Mouse (Mus musculus) monocyte, adult 5-6 weeks (primary cell): ENCODE data around the gene Far1. TPM values are rescaled to one million over a fixed set of nuclear protein-coding genes. Genes with fewer than 3 reads are reported as not detected.
A peak's percentile ranks its signal among the peaks of the same experiment; 100 is the strongest.

Experiments
- ATAC-seq: fragments of 153-309, 156-312 bp; replicated peaks from 2 replicates; pipeline ENCODE4 v1.8.0; 2017; ENCODE audit warnings: mild to moderate bottlenecking; ENCODE audit not compliant: low TSS enrichment, insufficient number of reproducible peaks, severe bottlenecking, poor library complexity, low FRiP score
- total RNA-seq: library from RNA; stranded (forward); fragments of 200-1000, 200-491, 200-594 nt; gene quantifications from 3 replicates; pipeline ENCODE4 v1.2.3, GENCODE M21; 2017

Far1 gene
- total RNA-seq: 182 to 213 TPM (median 206 TPM) in 3 replicates

- peak; percentile 95 for ATAC-seq
Observed at GRCm38 (mm10) chr7:113513286-113513962, at the start of gene Far1. Gene Far1, plus strand, starts transcription at chr7:113513834.

DNA sequence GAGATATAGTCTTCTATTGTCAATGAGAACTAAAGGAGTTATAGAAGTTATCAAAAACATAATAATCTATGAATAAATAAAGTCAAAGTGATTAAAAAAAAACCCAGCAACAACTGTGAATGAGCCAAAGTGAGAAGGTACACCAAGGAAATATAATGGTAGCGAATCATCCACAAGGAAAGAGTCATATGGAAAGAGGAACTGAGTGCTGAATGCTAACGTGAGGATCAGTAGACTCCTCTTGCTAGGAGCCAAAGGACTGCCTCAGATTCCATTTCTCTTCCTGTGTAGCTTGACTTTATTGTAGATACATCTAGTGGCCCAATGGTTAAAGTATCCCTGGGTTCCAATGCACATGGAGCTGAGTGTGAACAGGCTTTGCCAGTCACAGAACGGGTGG is 45.3 kb upstream of the Far1 start:
- ATAC-seq: no peak

DNA sequence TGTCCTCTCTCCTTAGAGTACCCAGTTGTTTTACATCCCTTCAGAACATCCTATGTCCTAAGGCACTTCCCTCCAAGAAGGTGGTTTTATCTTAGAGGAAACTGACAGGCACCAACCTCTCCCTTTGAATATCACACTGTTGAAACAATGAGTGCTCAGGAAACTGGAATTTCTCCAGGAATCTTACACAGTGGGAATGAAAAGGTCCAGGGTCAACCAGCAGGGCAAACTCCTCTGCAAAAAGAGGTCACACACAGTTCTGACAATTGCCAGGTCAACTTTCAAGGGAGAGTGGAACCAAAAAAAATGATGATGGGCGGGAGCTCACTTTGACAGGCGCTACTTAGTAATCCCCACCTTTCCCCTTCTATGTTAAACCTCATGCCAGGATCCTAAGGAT is 43.0 kb upstream of the Far1 start:
- no peak for ATAC-seq

DNA sequence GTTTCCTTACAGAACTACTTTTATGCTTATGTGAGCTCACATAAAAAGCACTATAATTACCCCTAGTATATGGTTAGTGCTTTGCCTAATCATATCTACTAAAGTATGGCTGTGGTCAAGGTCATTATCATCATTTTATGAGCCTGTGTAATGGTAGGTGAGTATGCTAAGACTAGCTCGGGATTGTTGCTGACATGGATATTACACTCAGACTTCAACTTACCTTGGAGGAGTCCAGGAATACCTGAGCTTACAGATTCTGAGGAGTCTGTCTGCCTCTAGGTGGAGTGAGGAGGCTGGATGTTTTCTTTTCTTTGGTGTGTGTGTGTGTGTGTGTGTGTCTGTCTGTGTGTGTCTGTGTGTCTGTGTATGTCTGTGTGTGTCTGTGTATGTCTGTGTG is 42.0 kb upstream of the Far1 start:
- ATAC-seq: no peak

DNA sequence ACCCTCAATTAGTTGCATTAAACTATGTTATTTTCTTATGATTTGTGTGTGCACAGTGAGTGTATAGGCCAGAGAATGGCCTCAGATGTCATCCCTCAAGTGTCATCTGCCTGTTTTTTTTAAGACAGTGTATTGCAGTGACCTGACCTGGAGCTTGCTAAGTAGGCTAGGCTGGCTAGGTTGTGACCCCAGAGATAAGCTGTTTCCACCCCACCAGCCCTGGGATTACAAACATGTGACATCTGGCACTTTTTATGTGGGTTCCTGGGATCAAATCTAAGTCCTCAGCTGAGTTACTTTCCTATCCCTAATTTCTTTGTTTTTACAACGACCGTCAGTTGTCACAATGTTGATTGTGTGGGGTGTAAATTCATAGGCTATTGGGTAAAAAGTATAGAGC is 17.8 kb upstream of the Far1 start:
- ATAC-seq: no peak

GRCm38 (mm10) chr7:113498413-113498812 is 15.2 kb upstream of the Far1 start:
- ATAC-seq: no peak

DNA sequence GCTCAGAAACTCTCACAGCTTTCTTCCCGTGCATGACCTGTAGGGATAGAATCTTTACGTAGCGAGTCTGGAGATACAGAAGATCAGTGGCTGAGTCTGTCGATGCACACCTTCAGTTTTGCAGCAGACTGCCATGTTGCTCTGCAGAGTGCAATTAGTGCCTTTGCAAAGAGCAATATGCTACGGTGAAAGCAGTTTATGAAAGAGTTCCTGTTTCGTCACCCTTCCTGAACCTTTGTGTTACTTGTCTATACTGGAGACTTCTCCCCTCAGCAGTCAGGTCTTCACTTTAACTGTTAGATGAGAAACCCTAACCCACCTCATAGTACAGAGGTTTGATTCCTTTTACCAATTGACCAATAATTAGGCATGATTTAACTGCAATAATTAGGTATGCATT is 13.8 kb upstream of the Far1 start:
- ATAC-seq: no peak

DNA sequence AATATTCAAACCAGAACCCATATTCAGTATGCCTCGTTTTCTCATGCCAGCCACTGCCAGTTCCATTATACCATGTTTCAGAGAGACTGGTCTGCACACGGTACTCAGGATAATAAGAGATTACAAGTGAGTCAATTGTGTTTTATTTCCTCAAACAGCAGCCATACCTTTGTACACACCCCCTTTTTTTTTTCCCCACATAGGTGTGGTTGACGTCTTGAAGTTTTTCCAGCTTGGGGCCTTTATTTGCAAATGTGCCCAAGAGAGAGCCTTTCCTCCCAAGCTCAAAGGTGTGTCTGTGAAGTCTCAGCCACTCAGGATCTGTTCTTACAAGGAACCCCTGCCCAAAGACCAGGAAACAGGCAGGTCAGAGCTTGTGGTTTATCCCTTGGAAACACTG is 11.2 kb upstream of the Far1 start:
- no peak for ATAC-seq

- peak; percentile 66; the same call in 1 of the 2 replicates for ATAC-seq
Observed at GRCm38 (mm10) chr7:113505047-113505446, 8.6 kb upstream of the Far1 start.

- ATAC-seq: no peak
Observed at GRCm38 (mm10) chr7:113505516-113506045, 8.1 kb upstream of the Far1 start.

GRCm38 (mm10) chr7:113507846-113508245 is 5.8 kb upstream of the Far1 start:
- ATAC-seq: no peak

DNA sequence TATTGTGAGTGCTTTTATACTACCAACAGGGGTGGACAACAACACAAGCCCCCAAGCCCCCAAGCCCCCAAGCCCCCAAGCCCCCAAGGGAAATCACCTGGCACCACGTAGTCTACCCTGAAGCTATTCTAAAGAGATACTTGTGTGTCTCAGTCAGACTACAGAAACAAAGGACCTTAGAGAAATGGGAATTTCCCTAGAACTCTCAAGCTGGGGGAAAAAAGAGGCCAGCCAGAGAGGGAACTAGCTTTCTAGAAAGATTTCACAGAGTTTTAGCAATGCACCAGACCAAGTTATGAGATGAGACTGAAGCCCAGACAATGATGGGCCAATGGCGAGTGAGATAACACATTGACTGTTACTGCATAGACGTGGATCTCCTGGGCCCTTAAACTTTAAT is 2.2 kb upstream of the Far1 start:
- ATAC-seq: no peak

- ATAC-seq: no peak; the same call in 1 of the 2 replicates
Observed at GRCm38 (mm10) chr7:113512527-113513285, 928 bp upstream of the Far1 start.

DNA sequence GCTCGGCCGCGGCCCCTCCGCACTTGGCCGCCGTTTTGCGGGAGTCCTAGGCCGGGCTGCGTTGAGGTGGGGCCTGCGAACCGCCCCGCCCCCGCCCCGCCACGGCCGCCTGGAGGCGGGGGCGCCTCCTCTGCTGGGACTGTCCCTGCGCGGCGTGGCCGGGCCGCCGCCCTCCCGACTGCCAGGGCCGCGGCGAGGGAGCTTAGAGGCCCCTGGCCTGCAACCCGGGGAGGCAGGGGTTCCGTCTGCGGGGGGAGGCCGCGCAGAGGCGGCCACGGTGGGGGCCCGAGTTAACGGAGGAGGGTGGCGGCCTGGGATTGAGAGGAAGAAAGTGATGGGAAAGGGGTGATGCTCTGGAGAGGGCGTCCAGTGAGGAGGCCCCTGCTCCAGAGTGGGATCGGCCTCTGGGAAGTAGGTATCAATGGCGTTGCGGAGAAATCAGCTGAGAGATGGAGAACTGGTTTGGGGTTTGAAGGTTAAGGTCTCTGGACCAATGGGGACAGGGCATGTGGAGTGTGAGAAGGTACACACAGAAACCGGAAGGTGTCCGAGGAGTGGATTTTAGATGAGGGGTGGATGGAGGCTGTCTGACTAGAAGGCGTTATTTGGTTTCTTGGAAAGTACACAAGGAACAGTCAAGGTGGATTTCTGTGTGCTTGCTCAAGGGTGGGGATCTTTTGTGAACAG is 472 bp downstream of the Far1 start:
- ATAC-seq: peak; percentile 31

DNA sequence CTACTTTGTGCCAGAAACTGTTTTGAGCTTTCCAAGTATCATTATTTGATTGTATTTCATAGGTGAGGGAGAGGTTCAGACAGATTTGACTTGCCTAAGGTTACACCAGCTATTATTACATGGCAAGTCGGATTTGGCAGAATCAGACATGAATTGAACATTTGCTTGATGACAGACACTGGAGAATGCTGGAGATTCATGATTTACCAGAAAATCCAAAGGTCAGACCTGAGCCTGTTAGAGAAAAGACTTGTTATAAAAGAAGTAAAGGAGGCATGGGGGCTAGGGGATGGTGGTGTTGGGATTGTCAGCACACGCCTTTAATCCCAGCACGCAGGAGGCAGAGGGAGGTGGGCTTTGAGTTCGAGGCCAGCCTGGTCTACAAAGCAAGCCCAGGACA is 2.2 kb downstream of the Far1 start:
- no peak for ATAC-seq

- ATAC-seq: no peak
Observed at GRCm38 (mm10) chr7:113518419-113518818, 4.8 kb downstream of the Far1 start.

DNA sequence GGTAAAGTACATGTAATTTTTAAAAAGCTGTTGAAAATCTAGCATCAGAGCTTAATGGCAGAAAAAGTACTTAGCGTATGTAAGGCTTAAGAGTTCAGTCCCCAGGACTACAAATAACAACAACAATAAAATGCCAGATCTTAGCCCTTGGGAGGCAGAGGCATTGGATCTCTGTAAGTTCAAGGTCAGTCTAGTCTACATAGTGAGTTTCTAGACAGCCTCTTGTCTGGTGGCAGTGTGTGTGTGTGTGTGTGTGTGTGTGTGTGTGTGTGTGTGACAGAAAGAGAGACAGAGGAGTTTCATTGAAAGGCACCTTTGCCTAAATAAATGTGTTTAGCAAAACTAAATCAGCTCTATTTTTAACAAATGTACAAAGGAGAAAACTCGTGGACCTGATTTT is 5.3 kb downstream of the Far1 start:
- no peak for ATAC-seq

DNA sequence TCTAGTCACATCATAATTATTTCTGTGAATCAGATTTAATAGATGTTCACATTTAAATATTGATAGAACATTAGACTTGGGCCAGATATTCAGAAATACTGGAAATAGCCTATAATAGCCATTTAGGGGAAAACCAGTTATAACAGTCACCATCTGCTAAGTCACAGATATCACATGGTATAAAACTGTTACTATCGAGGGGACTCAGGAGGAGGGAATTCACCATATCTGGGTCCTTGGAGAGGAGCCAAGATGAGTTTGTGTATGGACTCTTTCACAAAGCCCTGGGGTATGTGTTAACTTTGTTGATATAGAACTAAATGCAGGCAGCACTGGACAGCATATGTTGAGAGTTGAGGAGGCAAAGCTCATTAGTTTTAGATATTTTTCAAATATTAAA is 29.5 kb downstream of the Far1 start:
- ATAC-seq: no peak

DNA sequence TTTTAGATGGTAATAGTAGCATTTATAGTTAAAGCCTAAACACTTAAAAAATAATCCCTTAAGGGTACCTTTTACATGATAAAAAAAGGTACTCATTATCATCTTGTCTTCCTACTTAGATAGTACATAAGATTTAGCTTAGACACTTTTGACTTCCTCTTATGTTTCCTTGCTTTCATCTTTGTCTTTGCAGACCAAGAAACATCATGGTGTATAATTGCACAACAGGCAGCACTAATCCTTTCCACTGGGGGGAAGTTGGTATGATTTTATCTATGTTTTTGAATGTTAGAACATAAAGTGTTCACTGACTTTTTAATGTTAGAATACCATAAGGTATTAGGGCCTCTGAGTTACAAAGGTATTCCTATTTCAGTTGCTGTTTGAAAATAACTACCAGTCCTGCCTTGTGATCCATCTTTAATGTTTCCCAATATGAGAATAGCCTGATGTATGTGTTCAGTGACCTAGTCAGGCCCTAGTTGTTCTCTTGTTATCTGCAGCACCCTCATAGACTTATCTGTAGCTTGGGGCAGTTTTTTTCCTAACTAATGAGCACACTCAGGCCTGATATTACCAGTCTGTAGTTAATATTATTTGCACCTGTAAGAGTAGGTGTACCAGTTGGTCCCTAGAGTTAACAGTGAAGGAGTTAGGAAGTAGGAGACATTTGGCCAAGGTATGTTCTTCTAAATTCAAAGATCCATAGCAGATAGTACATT is 38.3 kb downstream of the Far1 start:
- no peak for ATAC-seq
